Mouse (Mus musculus): ENCODE measurements around the gene Jade2.
A peak's percentile ranks its signal among the peaks of the same experiment; 100 is the strongest.

Jade2 gene

DNA sequence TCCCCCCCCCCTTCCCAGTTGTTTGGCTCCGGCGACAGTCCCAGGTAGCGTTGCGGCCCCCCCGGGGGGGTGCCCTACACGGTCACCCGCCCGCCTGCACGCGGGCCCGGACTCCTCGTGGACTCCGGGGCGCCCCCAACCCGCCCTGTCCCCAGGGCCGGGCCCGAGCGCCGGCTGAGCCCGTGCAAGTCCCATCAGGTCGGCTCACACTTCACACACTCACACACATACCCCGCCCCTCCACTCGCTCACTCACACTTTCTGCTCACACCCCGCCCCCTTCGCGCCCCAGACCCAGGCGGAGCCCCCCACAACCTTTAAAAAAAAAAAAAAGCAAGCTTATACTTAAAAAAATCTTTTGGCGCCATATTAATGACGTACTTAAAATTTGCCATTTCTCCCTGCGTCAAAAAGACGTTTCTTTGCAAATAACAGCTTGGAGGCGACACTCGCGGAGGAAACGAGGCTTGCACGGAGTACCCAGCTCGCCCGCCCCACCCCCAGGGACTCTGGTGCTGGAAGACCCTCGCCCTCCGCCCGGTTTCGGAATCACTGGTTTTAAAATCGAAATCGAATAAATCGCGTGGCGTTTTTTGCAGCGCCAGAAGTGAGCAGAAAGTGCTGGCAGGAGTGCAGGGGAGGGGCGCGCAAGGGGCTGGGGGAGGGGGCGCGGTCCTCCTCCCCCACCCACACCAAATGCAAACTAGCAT, 520 bp upstream of the Jade2 start:
- DNase-seq (ENCODE audit: inconsistent ontology term), result peak; percentile 71

DNA sequence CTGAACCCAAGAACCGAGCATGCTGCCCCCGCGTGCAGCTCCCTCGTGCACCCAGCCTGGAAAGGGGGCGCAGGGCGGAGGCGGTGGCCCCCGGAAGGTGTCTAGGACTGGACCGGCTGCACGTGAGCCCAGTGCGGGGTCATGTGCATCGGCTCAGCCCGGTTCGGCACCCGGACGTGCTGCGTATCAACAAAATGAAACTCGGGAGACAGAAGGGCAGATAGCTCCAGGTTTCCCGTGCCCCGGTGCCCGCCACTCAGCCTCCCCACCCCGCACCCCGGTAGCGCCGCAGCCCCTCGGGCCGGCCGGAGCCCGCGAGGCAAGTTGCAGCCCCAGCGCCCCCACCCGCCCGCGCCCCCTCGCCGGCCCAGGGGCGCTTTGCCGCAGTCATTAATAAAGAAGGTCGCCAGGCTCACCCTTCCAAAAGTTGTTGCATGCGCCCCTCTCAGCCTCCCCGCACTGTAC, 805 bp downstream of the Jade2 start:
- DNase-seq (ENCODE audit: inconsistent ontology term), result peak; percentile 66

DNA sequence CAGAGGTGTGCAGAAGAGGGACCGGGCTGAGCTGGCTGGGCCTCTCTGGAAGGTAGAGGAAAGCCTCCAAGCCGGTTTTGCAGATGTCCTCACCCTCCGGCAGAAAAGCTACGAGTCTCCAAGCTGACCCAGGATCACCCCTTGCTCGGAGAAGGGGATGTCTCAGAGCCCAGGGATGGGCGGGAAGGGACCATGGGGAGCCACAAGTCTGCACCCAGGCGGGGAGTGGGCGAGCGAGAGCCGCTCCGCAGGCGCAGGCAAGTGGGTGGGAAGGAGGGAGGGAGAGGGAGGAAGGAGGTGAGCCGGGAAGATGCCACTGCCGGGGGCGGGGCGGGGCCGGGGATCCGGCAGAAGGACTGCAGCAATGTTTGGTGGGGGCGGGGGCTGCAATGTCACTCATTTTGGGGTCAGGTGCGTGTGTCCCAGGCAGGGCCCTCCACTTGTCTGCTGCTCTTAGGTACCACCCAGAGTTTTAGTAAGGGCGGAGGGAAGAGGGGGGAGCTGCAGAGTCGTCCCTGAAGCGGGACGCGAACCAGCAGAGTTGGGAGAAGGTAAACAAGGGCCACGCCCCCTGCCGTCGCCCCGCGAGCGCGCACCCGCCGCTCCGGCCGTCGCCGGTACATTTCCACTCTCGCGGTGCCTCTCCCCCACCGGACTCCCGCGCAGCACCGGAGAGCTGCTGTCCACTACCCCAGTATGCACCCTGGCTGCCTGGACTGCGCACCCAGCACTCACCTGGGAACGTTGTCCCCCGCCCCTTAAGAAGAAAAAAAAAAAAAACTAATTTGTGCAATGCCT, 1.4 kb downstream of the Jade2 start:
- peak; percentile 89 for DNase-seq (ENCODE audit: inconsistent ontology term)

DNA sequence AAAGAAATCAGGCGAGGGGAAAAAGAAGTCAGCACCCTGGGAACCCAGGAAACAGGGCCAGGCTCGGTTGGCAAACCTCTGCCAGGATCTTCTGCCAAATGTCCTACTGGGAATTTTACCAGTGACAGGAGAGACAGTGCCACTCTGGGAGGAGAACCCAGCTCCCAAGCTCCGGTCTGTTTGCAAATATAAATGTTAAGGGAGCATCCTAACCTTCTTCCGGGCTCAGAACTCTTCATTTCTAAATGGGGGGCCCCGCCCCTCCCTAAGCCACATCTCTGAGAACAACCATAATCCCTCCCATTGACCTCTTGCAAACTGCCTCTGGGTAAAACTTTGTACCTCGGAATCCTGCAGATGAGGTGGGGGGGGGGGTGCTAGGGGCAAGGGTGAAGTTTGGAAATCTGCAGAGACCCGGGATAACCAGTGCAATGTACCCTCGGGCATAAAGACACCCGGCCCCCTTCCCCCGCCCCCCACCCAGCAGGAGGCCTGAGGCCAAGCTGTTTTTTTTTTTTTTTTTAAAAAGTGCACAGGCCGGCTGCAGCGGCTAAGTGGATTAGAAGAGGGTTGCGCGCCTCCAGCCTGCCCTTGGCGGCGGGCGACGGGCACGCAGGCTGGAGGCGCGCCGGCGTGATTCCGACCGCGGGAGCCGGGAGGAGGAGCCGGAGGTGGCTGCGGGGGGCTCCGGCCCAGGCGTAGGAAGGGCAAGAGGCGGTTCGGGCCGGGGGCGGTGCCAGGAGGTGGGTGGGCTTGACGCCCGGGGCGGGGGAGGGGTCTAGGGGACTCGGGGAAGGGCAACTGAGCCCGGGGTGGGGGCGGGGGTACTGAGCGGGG, 2.3 kb downstream of the Jade2 start:
- DNase-seq (ENCODE audit: inconsistent ontology term), result peak; percentile 91

DNA sequence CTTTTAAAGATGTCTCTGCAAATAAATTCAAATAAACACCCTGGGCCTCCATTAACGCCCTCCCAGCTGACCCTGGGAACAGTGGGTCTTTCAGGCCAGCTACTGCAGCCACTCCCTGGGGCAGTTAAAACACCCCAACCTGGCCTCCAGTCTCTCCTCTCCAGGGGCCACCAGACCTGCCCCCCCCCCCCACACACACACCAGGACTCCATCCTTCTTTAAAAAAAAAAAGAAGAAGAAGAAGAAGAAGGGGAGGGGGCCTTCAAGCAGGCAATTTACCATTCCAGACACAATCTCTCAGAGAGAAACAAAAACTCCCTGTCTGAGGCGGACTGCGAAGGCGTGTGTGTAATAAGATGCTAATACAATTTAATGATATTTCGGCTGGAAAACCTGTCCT, 4.9 kb downstream of the Jade2 start:
- DNase-seq (ENCODE audit: inconsistent ontology term), result no peak

DNA sequence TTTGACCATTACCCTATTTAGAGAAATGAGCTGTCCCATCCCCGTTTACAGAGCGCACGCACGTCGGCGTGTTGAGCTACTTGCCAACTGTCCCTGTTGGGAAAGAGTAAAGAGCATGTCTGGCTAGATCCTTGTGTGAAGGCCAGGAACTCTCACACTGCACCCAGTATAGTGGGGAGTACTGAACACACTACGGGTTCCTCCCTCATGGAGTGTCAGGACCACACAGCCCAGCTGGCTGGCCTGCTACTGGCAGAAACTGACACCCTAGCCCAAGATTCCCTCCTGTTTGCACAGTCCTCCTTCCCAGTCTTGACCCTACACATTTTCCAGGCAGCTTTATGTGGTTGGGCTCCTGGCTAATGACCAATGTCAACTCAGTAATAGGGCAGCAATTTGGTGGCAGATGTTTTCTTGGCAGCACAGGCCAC, 5.3 kb downstream of the Jade2 start:
- DNase-seq (ENCODE audit: inconsistent ontology term), result no peak

DNA sequence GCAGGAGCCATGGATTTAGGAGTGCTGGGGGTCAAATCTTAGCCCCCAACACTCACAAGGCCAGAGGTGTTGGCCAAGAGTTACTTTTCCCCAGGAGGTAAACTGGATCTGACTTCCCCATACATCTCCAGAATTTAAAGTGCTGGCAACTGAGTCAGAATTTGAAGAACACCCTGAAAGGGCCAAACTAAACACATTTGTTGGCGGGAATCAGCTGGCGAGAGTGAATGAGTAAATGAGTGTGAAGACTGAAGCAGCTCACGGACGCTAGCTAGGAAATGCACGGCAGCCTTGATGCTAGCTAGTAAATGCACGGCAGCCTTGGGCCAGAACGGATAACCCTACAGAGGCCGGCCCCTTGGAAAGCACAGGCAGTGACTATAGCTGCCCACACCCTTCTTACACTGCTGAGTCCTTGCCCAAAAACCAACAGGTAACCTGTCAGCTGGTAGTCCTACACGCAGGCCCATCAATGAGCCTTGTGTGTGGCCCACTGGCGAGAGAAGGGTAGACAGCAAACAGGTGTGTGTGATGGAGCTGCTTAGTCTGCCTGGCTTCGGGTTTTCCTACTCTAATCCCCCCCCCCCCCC, 6.6 kb downstream of the Jade2 start:
- DNase-seq (ENCODE audit: inconsistent ontology term), result no peak

DNA sequence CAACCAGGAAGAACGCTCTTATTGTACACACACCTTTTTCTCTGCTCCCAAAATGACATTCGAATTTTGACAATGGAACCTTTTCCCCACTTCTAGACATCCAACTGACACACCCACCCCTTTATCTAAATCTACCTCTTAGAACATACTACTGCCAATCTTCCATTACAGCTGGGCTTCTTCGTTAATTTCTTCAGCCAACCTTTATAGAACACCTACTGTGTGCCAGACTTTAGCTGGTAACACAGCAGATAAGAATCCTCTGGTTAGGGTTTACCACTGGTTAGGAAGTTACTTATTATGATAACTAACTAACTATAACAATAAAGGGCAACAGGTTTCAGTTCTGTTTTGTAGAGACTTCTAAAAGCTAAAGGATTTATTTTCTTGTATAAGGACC, 9.1 kb downstream of the Jade2 start:
- DNase-seq (ENCODE audit: inconsistent ontology term), result no peak

DNA sequence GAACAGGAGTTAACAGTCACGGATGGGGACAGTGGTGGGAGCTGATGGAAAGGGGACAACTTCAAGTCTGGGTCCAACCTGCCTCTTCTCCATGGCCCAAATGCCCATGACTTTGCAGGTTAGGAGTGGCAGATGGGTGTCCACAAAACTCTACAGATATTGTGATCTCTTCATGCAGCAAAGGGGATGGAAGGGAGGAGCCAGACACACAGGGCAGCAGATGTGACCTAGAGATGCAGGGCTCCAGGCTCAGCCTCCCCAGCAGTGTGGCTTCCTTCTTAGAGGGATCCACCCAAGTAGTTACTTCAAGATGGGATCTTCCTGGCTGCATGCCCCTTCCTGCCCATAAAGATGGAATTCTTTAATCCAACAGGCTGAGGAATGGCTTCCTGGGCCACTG, 9.6 kb downstream of the Jade2 start:
- DNase-seq (ENCODE audit: inconsistent ontology term), result no peak

DNA sequence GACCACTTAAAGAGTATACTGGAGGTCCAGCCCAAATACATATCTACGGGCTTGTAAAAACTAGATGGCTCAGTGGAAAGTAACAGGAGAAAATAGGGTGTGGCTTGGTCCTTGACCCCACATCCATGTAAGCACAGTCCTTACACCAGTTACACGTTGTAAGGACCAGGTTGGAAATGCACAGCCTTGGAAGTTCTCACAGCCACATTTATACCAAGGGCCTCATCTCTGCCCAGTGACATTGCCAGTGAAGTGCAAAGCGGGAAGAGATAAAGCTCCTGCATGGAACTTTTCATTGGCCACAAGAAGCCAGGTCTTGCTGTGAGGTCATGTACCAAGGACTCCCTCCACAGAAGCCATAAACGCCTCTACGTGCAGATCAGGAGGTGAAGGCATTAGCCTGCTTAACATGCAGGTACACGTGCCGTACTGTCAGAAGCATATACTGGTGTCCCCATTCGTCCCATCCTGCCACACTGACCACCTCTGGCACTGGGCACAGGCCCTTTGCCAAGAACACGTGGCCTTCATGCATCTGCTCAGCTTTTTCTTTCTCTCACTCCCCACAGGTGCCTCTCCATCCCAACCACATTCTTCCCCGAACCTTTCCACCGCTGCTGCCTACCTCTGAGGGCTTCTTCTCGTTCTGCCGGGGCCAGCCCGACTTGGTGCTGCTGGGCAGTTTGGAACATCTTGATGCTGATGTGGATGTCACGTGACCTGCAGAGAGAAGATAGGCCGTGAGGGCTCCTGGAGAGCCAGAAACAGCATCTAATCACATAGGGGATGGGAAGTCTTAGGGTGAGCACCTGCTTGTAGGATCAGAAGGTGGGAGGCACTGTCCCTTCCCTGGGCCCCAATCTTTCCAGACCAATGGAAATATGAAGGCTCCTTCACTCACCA, 11.2 kb downstream of the Jade2 start:
- DNase-seq (ENCODE audit: inconsistent ontology term), result no peak

DNA sequence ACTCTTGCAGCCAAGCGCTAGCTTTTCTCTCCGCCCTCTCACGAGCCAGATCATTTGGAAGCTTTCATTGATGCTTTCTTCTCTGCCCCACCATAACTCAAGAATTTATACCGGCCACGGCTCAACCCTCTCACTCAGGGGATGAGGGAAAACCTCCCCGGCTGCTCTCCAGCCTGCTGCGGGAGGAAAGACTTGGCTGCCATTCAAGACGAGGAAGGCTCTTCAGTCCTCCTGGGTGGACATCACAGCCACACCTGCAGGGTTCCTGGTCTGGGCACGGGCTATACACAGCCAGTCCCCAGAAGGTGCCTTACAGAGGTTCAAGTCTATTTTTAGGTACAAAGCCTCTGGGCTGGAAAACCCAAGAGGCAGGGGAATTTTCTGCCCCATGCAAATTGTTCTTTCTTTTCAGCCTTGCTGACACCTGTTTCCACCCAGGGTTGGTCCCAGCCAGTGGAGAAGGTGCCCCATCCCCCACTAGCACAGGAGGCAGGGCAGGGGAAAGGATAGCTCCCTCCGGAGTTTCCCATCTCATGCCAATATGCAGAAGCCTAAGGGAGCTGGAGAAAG, 12.8 kb downstream of the Jade2 start:
- no peak for DNase-seq (ENCODE audit: inconsistent ontology term)

DNA sequence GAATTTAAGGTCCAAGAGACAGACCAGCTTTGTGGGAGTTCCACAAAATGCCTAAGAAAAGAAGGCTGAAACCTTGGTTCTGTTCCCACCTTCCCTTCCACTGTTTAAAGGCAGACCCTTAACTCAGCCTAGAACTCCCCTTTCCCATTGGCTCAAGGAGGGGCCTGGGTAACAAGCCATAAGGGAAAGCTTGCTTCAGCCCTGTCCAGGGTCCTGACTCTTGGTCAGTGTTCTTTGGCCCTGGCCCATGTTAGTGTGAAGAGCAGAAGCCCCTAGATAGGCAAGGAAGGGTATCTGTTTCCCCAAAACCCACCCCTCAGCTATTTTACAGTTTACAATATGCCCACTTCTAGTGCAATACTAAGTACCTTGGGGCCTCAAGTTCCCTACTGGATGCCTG, 13.6 kb downstream of the Jade2 start:
- DNase-seq (ENCODE audit: inconsistent ontology term), result no peak

DNA sequence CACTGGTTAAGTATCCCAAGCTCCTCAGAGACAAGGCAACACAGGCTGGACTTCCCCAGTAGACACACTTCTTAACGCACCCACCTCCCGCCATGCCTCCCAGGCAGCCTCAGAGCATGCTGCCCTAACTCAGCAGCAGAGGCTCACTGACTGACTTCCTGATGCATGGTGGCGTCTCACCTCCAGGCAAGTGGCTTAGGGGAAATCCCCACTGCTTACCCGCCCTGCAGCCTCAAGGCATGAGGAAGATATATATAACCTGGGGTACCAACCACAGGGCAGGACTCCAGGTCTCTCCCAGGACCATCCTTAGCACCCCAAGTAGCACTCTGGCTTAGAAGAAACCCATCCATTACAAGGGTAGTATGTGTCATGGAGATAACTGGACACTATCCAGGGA, 14.3 kb downstream of the Jade2 start:
- DNase-seq (ENCODE audit: inconsistent ontology term), result no peak

DNA sequence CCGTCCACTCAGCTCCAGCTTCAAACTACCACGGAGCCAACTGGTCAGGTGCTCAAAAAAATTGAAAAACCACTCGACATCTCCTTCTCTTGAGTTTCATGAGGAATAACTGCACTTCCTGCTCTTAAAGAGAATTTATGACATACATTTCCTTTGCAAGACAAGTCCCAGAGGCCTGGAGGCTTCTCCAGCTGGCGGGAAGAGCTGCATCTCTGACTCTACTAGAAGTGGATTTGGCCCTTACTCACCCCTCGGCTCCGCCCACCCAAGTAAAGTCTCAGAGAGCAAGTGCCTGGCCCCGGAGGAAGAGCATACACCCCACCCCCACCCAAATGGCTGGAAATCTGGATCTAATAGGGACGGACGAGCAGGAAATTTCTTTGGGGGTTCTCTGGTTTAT, 16.3 kb downstream of the Jade2 start:
- no peak for DNase-seq (ENCODE audit: inconsistent ontology term)

DNA sequence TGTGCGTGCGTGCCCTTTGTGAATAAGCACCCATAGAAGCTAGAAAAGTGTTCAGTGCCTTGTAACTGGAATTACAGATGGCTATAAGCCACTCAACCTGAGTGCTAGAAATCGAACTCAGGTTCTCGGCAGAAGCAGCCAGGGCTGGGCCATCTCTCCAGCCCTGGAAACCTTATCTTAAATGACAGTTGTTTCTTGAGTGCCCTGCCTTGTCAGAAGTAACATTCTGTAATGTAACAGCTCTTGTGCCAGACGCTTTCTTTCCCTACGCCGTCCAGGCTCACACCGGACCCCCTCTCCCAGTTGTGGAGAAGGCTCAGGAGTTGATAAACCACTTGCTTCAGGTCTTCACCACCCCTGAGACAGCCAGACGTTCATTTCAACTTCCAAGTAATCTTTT, 16.8 kb downstream of the Jade2 start:
- no peak for DNase-seq (ENCODE audit: inconsistent ontology term)

DNA sequence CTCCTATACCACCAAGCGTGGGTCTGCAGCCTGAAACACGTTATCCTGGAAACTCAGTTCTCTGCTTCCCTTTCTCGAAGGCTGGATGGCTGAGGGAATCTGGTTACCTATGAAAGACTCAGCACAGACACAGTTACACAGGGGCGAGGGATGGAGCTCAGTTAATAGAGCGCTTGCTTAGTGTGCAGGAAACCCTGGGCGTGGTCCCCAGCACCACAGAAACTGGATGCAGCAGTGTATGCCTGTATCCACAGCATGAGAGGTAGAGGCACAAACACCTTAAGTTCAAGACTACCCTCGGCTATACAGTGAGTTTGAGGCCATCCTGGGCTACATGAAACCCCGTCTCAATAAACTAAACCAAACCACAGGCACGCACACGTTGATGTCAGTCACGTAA, 17.5 kb downstream of the Jade2 start:
- DNase-seq (ENCODE audit: inconsistent ontology term), result no peak

DNA sequence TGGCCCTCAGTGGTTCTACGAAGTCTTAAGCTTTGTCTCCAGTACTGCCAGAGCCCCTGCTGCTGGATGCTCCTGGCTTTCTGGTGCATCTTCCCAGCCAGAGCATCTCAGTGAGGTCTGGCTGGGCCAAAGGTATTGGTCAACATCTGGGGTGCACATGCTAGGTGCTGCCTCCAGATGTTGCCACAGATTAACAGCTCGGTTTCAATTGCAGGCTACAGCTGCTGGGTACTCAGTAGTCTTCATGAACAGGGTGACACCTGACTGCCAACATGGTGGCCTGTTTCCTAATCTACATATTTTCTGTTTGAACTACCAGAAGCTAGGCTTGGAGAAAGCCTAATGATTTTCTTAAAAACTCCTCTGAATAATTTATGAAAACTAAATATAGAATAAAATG, 18.3 kb downstream of the Jade2 start:
- DNase-seq (ENCODE audit: inconsistent ontology term), result no peak

DNA sequence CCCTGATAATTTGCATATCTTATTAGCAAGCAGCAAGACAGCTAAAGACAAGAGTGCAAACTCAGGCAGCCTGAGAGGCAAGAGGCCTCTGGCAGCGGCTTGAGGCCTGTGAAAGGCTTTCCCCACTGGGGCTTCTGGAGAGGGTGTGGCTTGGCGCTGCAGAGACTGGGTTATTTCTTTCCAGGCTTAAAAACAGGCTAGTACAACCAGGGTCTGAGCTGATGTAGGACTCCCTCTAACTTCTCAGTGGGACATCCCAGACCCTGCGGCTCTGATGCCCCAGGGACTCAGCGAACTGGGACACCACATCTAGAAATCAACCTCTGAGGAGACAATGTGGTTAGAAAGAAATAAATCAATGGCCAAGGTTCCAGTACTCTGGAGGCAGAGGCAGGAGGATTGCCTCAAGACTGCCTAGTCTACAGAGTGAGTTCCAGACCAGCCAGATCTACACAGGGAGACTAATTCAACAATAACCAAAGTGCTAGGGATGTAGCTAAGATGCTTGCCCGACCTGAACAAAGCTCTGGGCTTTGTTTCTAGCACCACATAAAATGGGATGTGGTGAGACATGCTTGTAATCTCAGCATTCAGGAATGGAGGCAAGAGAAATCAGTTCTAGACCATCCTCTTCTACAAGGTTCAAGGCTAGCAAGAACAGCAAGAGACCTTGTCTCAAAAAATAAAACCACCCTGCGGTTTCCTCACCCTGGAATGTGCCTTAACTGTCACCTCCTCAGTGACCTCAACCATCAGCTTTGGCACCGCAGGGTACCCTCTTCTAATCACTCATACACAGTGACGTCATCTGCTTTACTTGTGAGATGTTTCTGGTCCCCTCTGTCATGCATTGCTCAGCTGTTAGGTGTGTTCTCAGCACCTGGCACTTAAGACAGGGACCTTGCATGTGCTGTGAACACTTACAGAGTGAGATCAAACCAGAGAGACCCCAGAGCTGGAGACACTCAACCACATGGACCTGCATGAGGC, 20.0 kb downstream of the Jade2 start:
- DNase-seq (ENCODE audit: inconsistent ontology term), result no peak

DNA sequence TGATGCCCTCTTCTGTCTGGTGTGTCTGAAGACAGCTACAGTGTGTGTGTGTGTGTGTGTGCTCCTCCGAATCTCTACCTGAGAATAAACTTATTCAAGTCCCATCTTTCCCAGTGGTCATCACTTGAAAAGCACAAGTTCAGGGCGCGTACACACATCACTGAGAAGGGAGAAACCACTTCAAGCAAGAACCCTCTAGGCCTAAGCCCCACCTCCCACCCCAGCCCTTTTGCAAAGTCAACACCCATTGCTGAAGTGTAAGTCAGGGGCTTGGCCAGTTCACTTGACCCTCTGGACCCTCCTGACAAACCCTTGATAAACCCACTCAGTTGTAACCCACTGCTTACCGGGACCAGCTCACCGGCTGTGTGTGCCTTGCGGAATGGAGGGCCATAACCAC, 20.9 kb downstream of the Jade2 start:
- no peak for DNase-seq (ENCODE audit: inconsistent ontology term)

Measured in Muller cell, postnatal 12 days (primary cell).